Mouse (Mus musculus): ENCODE results near the gene Rpl6. TPM values are rescaled to one million over a fixed set of nuclear protein-coding genes. Genes with fewer than 3 reads are reported as not detected.

Gene Rpl6
- polyA plus RNA-seq, 1 experiment, result 161 TPM

- TF ChIP-seq POLR2A (IDR thresholded peaks at IDR 0.05; ENCODE audit: low read depth, low read length), result no peak
- TF ChIP-seq CTCF (IDR thresholded peaks at IDR 0.05; ENCODE audit: extremely low read depth, insufficient read length, insufficient replicate concordance, low read depth, low read length), result no peak
- H3K27me3 ChIP-seq (ENCODE audit: control insufficient read depth, insufficient read depth, low read length), result no peaks in the 10 kb centered on the region
- H3K4me1 ChIP-seq (ENCODE audit: control insufficient read depth, insufficient read depth, insufficient read length, low read length), result peaks cover 6% of the 10 kb centered on the region; the same call in 1 of the 2 replicates
- no peak overlapping the region for H3K4me3 ChIP-seq (ENCODE audit: low read depth, low read length)
- 100% methylated on average over 1 of the region's 1 CpGs for WGBS
- no peak overlapping the region for H3K27ac ChIP-seq (ENCODE audit: insufficient read depth, low read depth, low read length)
- no peaks in the 10 kb centered on the region for H3K36me3 ChIP-seq (ENCODE audit: control insufficient read depth, insufficient read depth, low read length)
Observed at GRCm38 (mm10) chr5:121243676-121244364, 39.5 kb downstream of the Rpl6 start.

- 86% methylated on average over 5 of the region's 5 CpGs for WGBS
- TF ChIP-seq CTCF (IDR thresholded peaks at IDR 0.05; ENCODE audit: extremely low read depth, insufficient read length, insufficient replicate concordance, low read depth, low read length), result no peak
- no peak for TF ChIP-seq POLR2A (IDR thresholded peaks at IDR 0.05; ENCODE audit: low read depth, low read length)
- Histone ChIP-seq H3K27me3 (ENCODE audit: control insufficient read depth, insufficient read depth, low read length) (no peaks in the 10 kb centered on the region), H3K4me1 (ENCODE audit: control insufficient read depth, insufficient read depth, insufficient read length, low read length) (peaks cover 6% of the 10 kb centered on the region; the same call in 1 of the 2 replicates), H3K4me3 (ENCODE audit: low read depth, low read length) (no peak overlapping the region), H3K36me3 (ENCODE audit: control insufficient read depth, insufficient read depth, low read length) (no peaks in the 10 kb centered on the region), H3K27ac (ENCODE audit: insufficient read depth, low read depth, low read length) (no peak overlapping the region)
Observed at GRCm38 (mm10) chr5:121244365-121244731, 40.1 kb downstream of the Rpl6 start.

- 85% methylated on average over 7 of the region's 7 CpGs for WGBS
- H3K4me3 ChIP-seq (ENCODE audit: low read depth, low read length), result no peak overlapping the region
Observed at GRCm38 (mm10) chr5:121245201-121245600, 40.9 kb downstream of the Rpl6 start.

GRCm38 (mm10) chr5:121248766-121249394 lies 44.6 kb downstream of the Rpl6 start:
- TF ChIP-seq CTCF (IDR thresholded peaks at IDR 0.05; ENCODE audit: extremely low read depth, insufficient read length, insufficient replicate concordance, low read depth, low read length) (no peak), POLR2A (IDR thresholded peaks at IDR 0.05; ENCODE audit: low read depth, low read length) (no peak)
- H3K27me3 ChIP-seq (ENCODE audit: control insufficient read depth, insufficient read depth, low read length), result no peaks in the 10 kb centered on the region
- no peaks in the 10 kb centered on the region; the same call in 1 of the 2 replicates for H3K4me1 ChIP-seq (ENCODE audit: control insufficient read depth, insufficient read depth, insufficient read length, low read length)
- no peak overlapping the region for H3K4me3 ChIP-seq (ENCODE audit: low read depth, low read length)
- no peak overlapping the region for H3K27ac ChIP-seq (ENCODE audit: insufficient read depth, low read depth, low read length)
- WGBS, result 80% methylated on average over 3 of the region's 3 CpGs
- peaks cover 3% of the 10 kb centered on the region; the same call in 1 of the 2 replicates for H3K36me3 ChIP-seq (ENCODE audit: control insufficient read depth, insufficient read depth, low read length)

More at GRCm38 (mm10) chr5:121245201-121245600, 40.9 kb downstream of the Rpl6 start:
- Histone ChIP-seq H3K36me3 (ENCODE audit: control insufficient read depth, insufficient read depth, low read length) (no peaks in the 10 kb centered on the region), H3K4me1 (ENCODE audit: control insufficient read depth, insufficient read depth, insufficient read length, low read length) (peaks cover 4% of the 10 kb centered on the region; the same call in 1 of the 2 replicates), H3K27ac (ENCODE audit: insufficient read depth, low read depth, low read length) (no peak overlapping the region), H3K27me3 (ENCODE audit: control insufficient read depth, insufficient read depth, low read length) (no peaks in the 10 kb centered on the region)
- TF ChIP-seq POLR2A (IDR thresholded peaks at IDR 0.05; ENCODE audit: low read depth, low read length), result no peak
- TF ChIP-seq CTCF (IDR thresholded peaks at IDR 0.05; ENCODE audit: extremely low read depth, insufficient read length, insufficient replicate concordance, low read depth, low read length), result no peak

- 77% methylated on average over 3 of the region's 3 CpGs for WGBS
- H3K27ac ChIP-seq (ENCODE audit: insufficient read depth, low read depth, low read length), result no peak overlapping the region
- H3K36me3 ChIP-seq (ENCODE audit: control insufficient read depth, insufficient read depth, low read length), result peaks cover 5% of the 10 kb centered on the region; the same call in 1 of the 2 replicates
- no peak for TF ChIP-seq POLR2A (IDR thresholded peaks at IDR 0.05; ENCODE audit: low read depth, low read length)
- no peak for TF ChIP-seq CTCF (IDR thresholded peaks at IDR 0.05; ENCODE audit: extremely low read depth, insufficient read length, insufficient replicate concordance, low read depth, low read length)
- H3K4me1 ChIP-seq (ENCODE audit: control insufficient read depth, insufficient read depth, insufficient read length, low read length), result no peaks in the 10 kb centered on the region; the same call in 1 of the 2 replicates
- no peak overlapping the region for H3K4me3 ChIP-seq (ENCODE audit: low read depth, low read length)
- no peaks in the 10 kb centered on the region for H3K27me3 ChIP-seq (ENCODE audit: control insufficient read depth, insufficient read depth, low read length)
Observed at GRCm38 (mm10) chr5:121249693-121250092, 45.4 kb downstream of the Rpl6 start.

GRCm38 (mm10) chr5:121251813-121252212 lies 47.5 kb downstream of the Rpl6 start:
- TF ChIP-seq CTCF (IDR thresholded peaks at IDR 0.05; ENCODE audit: extremely low read depth, insufficient read length, insufficient replicate concordance, low read depth, low read length) (no peak), POLR2A (IDR thresholded peaks at IDR 0.05; ENCODE audit: low read depth, low read length) (no peak)
- WGBS, result 75% methylated on average over 8 of the region's 8 CpGs
- H3K27me3 ChIP-seq (ENCODE audit: control insufficient read depth, insufficient read depth, low read length), result no peaks in the 10 kb centered on the region

GRCm38 (mm10) chr5:121253816-121254497 lies 49.7 kb downstream of the Rpl6 start:
- peaks cover 19% of the 10 kb centered on the region for H3K36me3 ChIP-seq (ENCODE audit: control insufficient read depth, insufficient read depth, low read length)
- H3K27me3 ChIP-seq (ENCODE audit: control insufficient read depth, insufficient read depth, low read length), result no peaks in the 10 kb centered on the region
- WGBS, result 85% methylated on average over 18 of the region's 18 CpGs
- H3K4me1 ChIP-seq (ENCODE audit: control insufficient read depth, insufficient read depth, insufficient read length, low read length), result no peaks in the 10 kb centered on the region; the same call in 1 of the 2 replicates
- no peak overlapping the region for H3K4me3 ChIP-seq (ENCODE audit: low read depth, low read length)
- no peak for TF ChIP-seq POLR2A (IDR thresholded peaks at IDR 0.05; ENCODE audit: low read depth, low read length)
- no peak for TF ChIP-seq CTCF (IDR thresholded peaks at IDR 0.05; ENCODE audit: extremely low read depth, insufficient read length, insufficient replicate concordance, low read depth, low read length)
- no peak overlapping the region for H3K27ac ChIP-seq (ENCODE audit: insufficient read depth, low read depth, low read length)

More at GRCm38 (mm10) chr5:121251813-121252212, 47.5 kb downstream of the Rpl6 start:
- Histone ChIP-seq H3K36me3 (ENCODE audit: control insufficient read depth, insufficient read depth, low read length) (peaks cover 13% of the 10 kb centered on the region), H3K4me1 (ENCODE audit: control insufficient read depth, insufficient read depth, insufficient read length, low read length) (no peaks in the 10 kb centered on the region; the same call in 1 of the 2 replicates), H3K4me3 (ENCODE audit: low read depth, low read length) (no peak overlapping the region), H3K27ac (ENCODE audit: insufficient read depth, low read depth, low read length) (no peak overlapping the region)
